Mouse (Mus musculus) myocyte (in vitro differentiated cells): ENCODE measurements around the gene Glb1. TPM values are rescaled to one million over a fixed set of nuclear protein-coding genes. Genes with fewer than 3 reads are reported as not detected.

ENCODE experiments used
- H3K27me3 ChIP-seq: one replicate; pipeline ENCODE4 v1.6.1; 2011; ENCODE audit not compliant: control insufficient read depth, insufficient read depth, insufficient read length
- H3K36me3 ChIP-seq: one replicate; pipeline ENCODE4 v1.6.1; 2011; ENCODE audit not compliant: control insufficient read depth, insufficient read depth
- H3K4me2 ChIP-seq: one replicate; pipeline ENCODE4 v1.6.1; 2011; ENCODE audit warnings: low read depth, control low read depth
- H3K4me3 ChIP-seq: one replicate; pipeline ENCODE4 v1.5.1; 2011; ENCODE audit warnings: mild to moderate bottlenecking, control low read depth, moderate library complexity
- H3K79me2 ChIP-seq: one replicate; pipeline ENCODE4 v1.6.1; 2011; ENCODE audit not compliant: control insufficient read depth, insufficient read depth
- H3ac ChIP-seq: one replicate; pipeline ENCODE4 v1.6.1; 2011; ENCODE audit not compliant: control insufficient read depth, insufficient read length
- CEBPB ChIP-seq: IDR thresholded peaks from 2 replicates; pipeline ENCODE4 v1.6.1; 2011; ENCODE audit warnings: mild to moderate bottlenecking, moderate library complexity; ENCODE audit not compliant: poor library complexity, insufficient read depth, severe bottlenecking
- E2F4 ChIP-seq: IDR thresholded peaks from one replicate; pipeline ENCODE4 v1.6.1; 2011; ENCODE audit warnings: mild to moderate bottlenecking, control low read depth, moderate library complexity; ENCODE audit not compliant: insufficient read depth
- MAX ChIP-seq: IDR thresholded peaks from one replicate; pipeline ENCODE4 v1.6.1; 2011; ENCODE audit warnings: low read depth, mild to moderate bottlenecking, control low read depth
- MYOD1 ChIP-seq, 3 experiments: IDR thresholded peaks; one replicate each; pipeline ENCODE4 v1.6.1; 2011; ENCODE audit warnings: control low read depth in 2 of 3, low read depth in 2 of 3, mild to moderate bottlenecking in 2 of 3, moderate library complexity in 1 of 3; ENCODE audit not compliant: insufficient read length in 2 of 3, control insufficient read depth in 1 of 3
- MYOG ChIP-seq, 3 experiments: IDR thresholded peaks; one replicate each; pipeline ENCODE4 v1.6.1; 2011; ENCODE audit warnings: control low read depth in 2 of 3, low read depth in 2 of 3, mild to moderate bottlenecking in 2 of 3; ENCODE audit not compliant: insufficient read length in 2 of 3, control insufficient read depth in 1 of 3, insufficient read depth in 1 of 3
- POLR2A ChIP-seq: IDR thresholded peaks from one replicate; pipeline ENCODE4 v1.6.1; 2011; ENCODE audit warnings: low read depth, mild to moderate bottlenecking, control low read depth, moderate library complexity; ENCODE audit not compliant: insufficient read length
- POLR2AphosphoS2 ChIP-seq: IDR thresholded peaks from one replicate; pipeline ENCODE4 v1.6.1; 2011; ENCODE audit warnings: low read depth, control low read depth; ENCODE audit not compliant: insufficient read length
- REST ChIP-seq: IDR thresholded peaks from one replicate; pipeline ENCODE4 v1.6.1; 2011; ENCODE audit warnings: mild to moderate bottlenecking, control low read depth, moderate library complexity; ENCODE audit not compliant: insufficient read depth, insufficient read length
- SRF ChIP-seq: IDR thresholded peaks from one replicate; pipeline ENCODE4 v1.6.1; 2011; ENCODE audit warnings: low read depth; ENCODE audit not compliant: control insufficient read depth, insufficient read length
- TCF12 ChIP-seq: IDR thresholded peaks from one replicate; pipeline ENCODE4 v1.6.1; 2011; ENCODE audit warnings: mild to moderate bottlenecking, control low read depth; ENCODE audit not compliant: poor library complexity, insufficient read depth, severe bottlenecking
- TCF3 ChIP-seq: IDR thresholded peaks from one replicate; pipeline ENCODE4 v1.6.1; 2011; ENCODE audit warnings: low read depth, control low read depth; ENCODE audit not compliant: insufficient read length
- USF1 ChIP-seq: IDR thresholded peaks from one replicate; pipeline ENCODE4 v1.6.1; 2011; ENCODE audit warnings: low read depth, mild to moderate bottlenecking, control low read depth, moderate library complexity
- polyA plus RNA-seq: library from polyadenylated mRNA; unstranded; fragments of >200 nt; fragmentation: generic; extraction: Trizol; gene quantifications from one replicate; pipeline ENCODE4 v1.2.1, GENCODE M21; 2012; ENCODE audit warnings: missing spikeins

Gene Glb1
- polyA plus RNA-seq, 1 experiment = 30.1 TPM

DNA sequence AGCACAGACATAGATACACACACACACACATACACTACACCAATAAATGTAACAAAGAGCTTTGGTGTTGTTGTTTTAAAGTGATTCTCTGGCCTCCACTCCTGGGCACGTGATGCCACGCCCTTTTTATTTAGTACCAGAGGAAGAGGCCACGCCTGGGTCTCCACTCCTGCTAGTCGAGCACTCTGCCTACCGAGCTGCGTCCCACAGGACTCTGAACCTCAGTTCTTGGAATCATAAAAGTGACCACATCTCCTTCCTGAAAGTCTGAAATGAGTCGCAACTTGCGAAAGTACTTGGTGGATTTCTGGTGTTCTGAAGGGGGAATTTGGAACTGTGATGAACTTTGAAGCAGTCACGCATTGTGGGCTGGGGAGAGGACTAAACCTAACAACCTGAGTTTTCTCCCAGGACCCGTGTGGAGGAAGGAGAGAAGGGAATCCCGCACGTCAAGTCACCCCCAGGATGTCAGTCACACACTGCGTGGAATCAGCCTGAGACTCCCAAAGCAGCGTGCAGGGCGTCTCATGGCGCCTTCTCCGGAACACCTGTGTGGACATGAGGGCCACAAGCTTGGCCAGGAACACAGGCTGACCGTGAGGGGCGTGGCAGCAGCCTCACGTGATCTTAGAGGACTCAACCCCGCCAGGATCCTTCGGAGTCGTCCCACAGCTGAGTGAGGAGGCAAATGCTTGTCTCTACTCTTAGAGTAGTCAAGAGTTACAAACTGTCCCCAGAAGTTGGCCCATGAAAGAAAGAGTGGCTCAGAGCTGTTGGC, 86.8 kb downstream of the Glb1 start:
- no peak overlapping the region for H3K4me2 ChIP-seq
- H3ac ChIP-seq = no peak overlapping the region
- TF ChIP-seq E2F4 (no peak), TCF12 (no peak), MAX (no peak), MYOG (IDR thresholded peaks at IDR 0.05; ENCODE audit: control insufficient read depth in 1 of 3, insufficient read depth in 1 of 3, insufficient read length in 2 of 3, low read depth in 2 of 3) (no peak), POLR2A (no peak)
- H3K36me3 ChIP-seq = no peaks in the 10 kb centered on the region
- H3K27me3 ChIP-seq = no peaks in the 10 kb centered on the region
- no peak overlapping the region for H3K4me3 ChIP-seq
- no peaks in the 10 kb centered on the region for H3K79me2 ChIP-seq

DNA sequence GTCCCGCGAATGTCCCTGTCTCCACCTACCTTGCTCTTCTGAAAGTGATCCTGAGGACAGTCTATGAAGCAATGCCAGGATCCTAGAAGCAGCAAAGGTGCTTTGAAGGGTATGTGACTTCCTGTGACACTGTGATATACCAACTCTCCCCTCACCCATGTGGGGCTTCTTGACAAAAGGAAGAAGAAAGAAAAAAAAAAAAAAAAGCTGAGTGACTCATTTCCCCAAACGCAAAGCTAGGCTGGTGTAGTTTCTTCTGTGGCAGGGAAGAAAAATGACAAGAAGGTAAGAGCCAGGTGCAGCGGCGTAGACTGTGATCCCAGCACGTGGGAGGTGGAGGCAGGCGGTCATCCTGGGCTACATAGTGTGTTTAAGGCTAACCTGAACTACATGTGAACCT, 95.6 kb downstream of the Glb1 start:
- Histone ChIP-seq H3K4me3 (no peak overlapping the region), H3K27me3 (no peaks in the 10 kb centered on the region), H3ac (no peak overlapping the region), H3K4me2 (no peak overlapping the region), H3K79me2 (no peaks in the 10 kb centered on the region), H3K36me3 (no peaks in the 10 kb centered on the region)
- TF ChIP-seq MYOD1 (IDR thresholded peaks at IDR 0.05; ENCODE audit: control insufficient read depth in 1 of 3, insufficient read length in 2 of 3, low read depth in 2 of 3) (no peak), REST (no peak), MAX (no peak), CEBPB (no peak), TCF12 (no peak), E2F4 (no peak), POLR2A (no peak), USF1 (no peak), TCF3 (no peak), MYOG (IDR thresholded peaks at IDR 0.05; ENCODE audit: control insufficient read depth in 1 of 3, insufficient read depth in 1 of 3, insufficient read length in 2 of 3, low read depth in 2 of 3) (no peak), POLR2AphosphoS2 (no peak), SRF (no peak)

DNA sequence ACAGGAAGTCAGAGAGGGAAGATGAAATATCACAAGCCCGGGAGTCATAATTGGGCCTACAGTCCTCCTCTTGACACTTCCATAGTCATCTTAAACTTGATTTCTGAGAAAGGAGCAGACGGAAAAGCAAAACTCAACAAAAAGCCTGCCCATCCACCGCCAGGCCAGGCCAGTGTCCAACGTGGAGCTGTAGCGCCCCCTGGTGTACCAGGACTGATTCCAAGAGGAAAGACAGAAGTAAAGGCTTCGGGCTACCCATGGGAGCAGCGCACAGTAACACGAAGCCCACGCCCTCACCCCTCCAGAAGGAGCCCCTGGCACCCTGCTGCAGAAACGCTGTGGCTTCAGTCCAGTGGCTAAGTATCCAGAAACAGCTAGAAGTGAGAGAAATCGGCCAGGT, 97.3 kb downstream of the Glb1 start:
- H3ac ChIP-seq = no peak overlapping the region
- H3K79me2 ChIP-seq = no peaks in the 10 kb centered on the region
- H3K4me2 ChIP-seq = peak overlapping the region; percentile 8
- no peak overlapping the region for H3K4me3 ChIP-seq
- no peak for TF ChIP-seq USF1
- TF ChIP-seq E2F4 = no peak
- no peak for TF ChIP-seq MYOD1 (IDR thresholded peaks at IDR 0.05; ENCODE audit: control insufficient read depth in 1 of 3, insufficient read length in 2 of 3, low read depth in 2 of 3)
- no peak for TF ChIP-seq TCF3
- TF ChIP-seq POLR2AphosphoS2 = no peak
- no peak for TF ChIP-seq TCF12
- no peaks in the 10 kb centered on the region for H3K36me3 ChIP-seq
- H3K27me3 ChIP-seq = no peaks in the 10 kb centered on the region

DNA sequence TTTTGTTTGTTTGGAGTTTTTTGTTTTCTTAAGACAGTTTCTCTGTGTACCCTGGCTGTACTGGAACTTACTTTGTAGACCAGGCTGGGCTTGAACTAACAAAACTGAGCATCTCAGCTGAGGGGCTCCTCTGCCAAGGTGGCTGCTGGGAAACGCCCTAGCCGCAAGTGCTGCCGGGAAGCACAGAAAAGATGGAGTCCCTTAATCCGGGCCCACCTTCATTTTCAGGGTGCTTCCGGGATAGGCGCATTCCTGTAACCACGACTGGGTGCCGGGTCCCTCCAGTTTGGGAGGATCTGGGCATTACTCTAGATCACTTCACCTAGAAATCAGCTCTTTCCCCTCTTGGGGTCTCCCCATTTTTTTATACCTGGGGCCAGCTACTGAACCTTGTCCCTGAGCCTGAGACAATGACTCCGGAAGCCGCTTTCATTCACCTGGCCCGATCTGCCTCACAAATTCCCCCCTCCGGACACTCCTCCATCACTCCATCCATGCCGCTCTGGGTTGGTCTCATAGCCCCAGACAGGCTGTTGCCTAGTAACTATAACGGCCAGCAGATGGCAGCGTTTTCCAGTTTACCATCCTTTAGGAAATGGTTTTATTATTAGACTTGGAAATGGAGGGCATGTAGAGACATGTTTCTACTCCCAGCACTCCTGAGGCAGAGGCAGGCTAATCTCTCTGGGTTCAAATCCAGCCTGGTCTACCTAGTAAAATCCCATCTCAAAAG, 99.1 kb downstream of the Glb1 start:
- H3K36me3 ChIP-seq = no peaks in the 10 kb centered on the region
- no peak for TF ChIP-seq E2F4
- TF ChIP-seq POLR2AphosphoS2 = no peak
- no peak for TF ChIP-seq REST
- TF ChIP-seq TCF3 = no peak
- no peak for TF ChIP-seq CEBPB
- TF ChIP-seq SRF = no peak
- no peak for TF ChIP-seq MYOD1 (IDR thresholded peaks at IDR 0.05; ENCODE audit: control insufficient read depth in 1 of 3, insufficient read length in 2 of 3, low read depth in 2 of 3)
- no peak for TF ChIP-seq MYOG (IDR thresholded peaks at IDR 0.05; ENCODE audit: control insufficient read depth in 1 of 3, insufficient read depth in 1 of 3, insufficient read length in 2 of 3, low read depth in 2 of 3)
- TF ChIP-seq TCF12 = no peak
- no peak for TF ChIP-seq POLR2A
- no peak for TF ChIP-seq USF1
- no peak for TF ChIP-seq MAX

DNA sequence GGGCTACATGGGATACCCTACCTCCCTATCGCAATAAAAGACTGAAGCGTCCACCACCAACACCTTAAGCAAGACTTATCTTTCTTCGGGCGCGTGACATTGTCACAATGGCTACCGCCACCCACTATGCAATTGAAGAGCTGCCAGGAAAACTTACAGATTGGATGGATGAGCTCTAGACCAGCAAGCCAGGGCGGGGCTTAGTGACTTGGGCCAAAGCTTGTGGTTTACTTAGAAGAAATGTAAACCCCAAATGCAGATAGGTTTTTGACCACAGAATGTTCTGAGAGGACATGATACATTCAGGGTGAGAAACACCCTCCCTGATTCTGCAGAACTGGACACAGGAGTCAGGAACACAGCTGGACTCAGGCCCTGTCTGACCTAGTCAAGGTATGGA, 100.2 kb downstream of the Glb1 start:
- Histone ChIP-seq H3K79me2 (no peaks in the 10 kb centered on the region), H3ac (no peak overlapping the region), H3K4me2 (no peak overlapping the region), H3K4me3 (no peak overlapping the region), H3K36me3 (no peaks in the 10 kb centered on the region), H3K27me3 (no peaks in the 10 kb centered on the region)
- TF ChIP-seq MAX (no peak), POLR2A (no peak), SRF (no peak), E2F4 (no peak), MYOG (IDR thresholded peaks at IDR 0.05; ENCODE audit: control insufficient read depth in 1 of 3, insufficient read depth in 1 of 3, insufficient read length in 2 of 3, low read depth in 2 of 3) (no peak), MYOD1 (IDR thresholded peaks at IDR 0.05; ENCODE audit: control insufficient read depth in 1 of 3, insufficient read length in 2 of 3, low read depth in 2 of 3) (no peak), CEBPB (no peak), TCF3 (no peak), USF1 (no peak)

More for the DNA sequence above, 99.1 kb downstream of the Glb1 start:
- Histone ChIP-seq H3ac (no peak overlapping the region), H3K27me3 (no peaks in the 10 kb centered on the region), H3K4me3 (no peak overlapping the region), H3K4me2 (no peak overlapping the region), H3K79me2 (no peaks in the 10 kb centered on the region)
